Mouse (Mus musculus): ENCODE results near the gene 6030452D12Rik. TPM values are rescaled to one million over a fixed set of nuclear protein-coding genes. Genes with fewer than 3 reads are reported as not detected.
A peak's percentile ranks its signal among the peaks of the same experiment; 100 is the strongest.

The 6030452D12Rik gene
- not detected for total RNA-seq (2021)
- long read RNA-seq: 0 reads

GRCm38 (mm10) chr8:106500018-106500685, at the start of gene 6030452D12Rik:
Gene 6030452D12Rik, plus strand, starts transcription at chr8:106500522.
- no peak for DNase-seq (ENCODE audit: low spot score in 2 of 2)

GRCm38 (mm10) chr8:106451301-106452085, 48.8 kb upstream of the 6030452D12Rik start:
- no peak for DNase-seq (ENCODE audit: low spot score in 2 of 2)

GRCm38 (mm10) chr8:106452701-106453481, 47.4 kb upstream of the 6030452D12Rik start:
- no peak for DNase-seq (ENCODE audit: low spot score in 2 of 2)

GRCm38 (mm10) chr8:106454036-106454435, 46.3 kb upstream of the 6030452D12Rik start:
- no peak for DNase-seq (ENCODE audit: low spot score in 2 of 2)

GRCm38 (mm10) chr8:106462131-106462530, 38.2 kb upstream of the 6030452D12Rik start:
- no peak for DNase-seq (ENCODE audit: low spot score in 2 of 2)

GRCm38 (mm10) chr8:106463795-106464194, 36.5 kb upstream of the 6030452D12Rik start:
- DNase-seq (ENCODE audit: low spot score in 2 of 2): no peak

GRCm38 (mm10) chr8:106469485-106469884, 30.8 kb upstream of the 6030452D12Rik start:
- DNase-seq (ENCODE audit: low spot score in 2 of 2): no peak

GRCm38 (mm10) chr8:106474001-106474400, 26.3 kb upstream of the 6030452D12Rik start:
- no peak for DNase-seq (ENCODE audit: low spot score in 2 of 2)

- peak in 1 of 2 experiments; percentile 5 for DNase-seq (ENCODE audit: low spot score in 2 of 2)
These were observed 3.9 kb downstream of the 6030452D12Rik start for GRCm38 (mm10) chr8:106504241-106504640.

- DNase-seq (ENCODE audit: low spot score in 2 of 2): peak in 1 of 2 experiments; percentile 8
These were observed 5.1 kb downstream of the 6030452D12Rik start for GRCm38 (mm10) chr8:106505328-106505965.

- DNase-seq (ENCODE audit: low spot score in 2 of 2): no peak
These were observed 5.8 kb downstream of the 6030452D12Rik start for GRCm38 (mm10) chr8:106506106-106506505.

- peak; percentile 14 to 41 for DNase-seq (ENCODE audit: low spot score in 2 of 2)
These were observed 7.5 kb downstream of the 6030452D12Rik start for GRCm38 (mm10) chr8:106507761-106508331.

- DNase-seq (ENCODE audit: low spot score in 2 of 2): no peak
These were observed 8.1 kb downstream of the 6030452D12Rik start for GRCm38 (mm10) chr8:106508456-106508855.

- no peak for DNase-seq (ENCODE audit: low spot score in 2 of 2)
These were observed 8.9 kb downstream of the 6030452D12Rik start for GRCm38 (mm10) chr8:106509079-106509780.

GRCm38 (mm10) chr8:106510365-106510975, 10.1 kb downstream of the 6030452D12Rik start, which contains the start of gene Cdh3:
Gene Cdh3, plus strand, starts transcription at chr8:106510891.
- DNase-seq (ENCODE audit: low spot score in 2 of 2): no peak

- DNase-seq (ENCODE audit: low spot score in 2 of 2): no peak
These were observed 10.8 kb downstream of the 6030452D12Rik start for GRCm38 (mm10) chr8:106511065-106511501.

- no peak for DNase-seq (ENCODE audit: low spot score in 2 of 2)
These were observed 11.3 kb downstream of the 6030452D12Rik start for GRCm38 (mm10) chr8:106511531-106512041.

GRCm38 (mm10) chr8:106512475-106513150, 12.3 kb downstream of the 6030452D12Rik start:
- DNase-seq (ENCODE audit: low spot score in 2 of 2): no peak
